15 mouse cellular contexts compared by ENCODE assay signal in genomic region chr1:152791269-152791668, GRCm38 (mm10). TPM values are rescaled to one million over a fixed set of nuclear protein-coding genes. Genes with fewer than 3 reads are reported as not detected.
DNase-seq lines count a peak whose midpoint lies in the region; ATAC-seq and TF ChIP-seq lines count a peak whose summit lies in the region.
"Had no signal": no experiment of that assay in that cellular context is flagged by ENCODE, and none has a peak within 500 bp of the region (broad histone marks: within the 10 kb centered on the region; RNA-seq: fewer than 3 reads in every experiment).

No protein-coding gene starts in this region.

- no peaks in the 10 kb centered on the region for H3K9me3 ChIP-seq in heart, postnatal 0 days (replicated peaks; ENCODE audit: control insufficient read depth, low read length)
- H3K9me3 ChIP-seq: liver, embryonic 12.5 days had no signal

- no peaks in the 10 kb centered on the region for H3K27me3 ChIP-seq in heart, postnatal 0 days (ENCODE audit: control insufficient read depth, insufficient read depth, low read length)
- H3K27me3 ChIP-seq: liver, embryonic 12.5 days had no signal

- TF ChIP-seq CTCF in heart, postnatal 0 days (IDR thresholded peaks at IDR 0.05; ENCODE audit: low read depth), result no peak

- no peak overlapping the region for H3K4me2 ChIP-seq in heart, postnatal 0 days (ENCODE audit: low read depth, low read length)

- no peak for DNase-seq in heart, postnatal 0 days (ENCODE audit: low spot score)
- no peak for DNase-seq in heart, postnatal 14 days
- peak; percentile 52 for DNase-seq in retina, postnatal 1 day
- DNase-seq in retina, embryonic 14.5 days (ENCODE audit: low spot score), result no peak
- DNase-seq in embryo, embryonic 11 days, result peak; percentile 47
- DNase-seq in left cerebral cortex, postnatal 25 days (ENCODE audit: low spot score in 2 of 2), result no peak
- no peak for DNase-seq in B cell, adult 2 months
- DNase-seq: cerebellum, adult 8-10 months; kidney, adult 18-20 months; right cerebral cortex, adult 18-20 months; thymus, postnatal 25 days had no signal

- H3K36me3 ChIP-seq in heart, postnatal 0 days (replicated peaks; ENCODE audit: control insufficient read depth, insufficient read depth, low read length), result no peaks in the 10 kb centered on the region
- H3K36me3 ChIP-seq: G1E; liver, embryonic 12.5 days had no signal

- H3K4me1 ChIP-seq in heart, postnatal 0 days (ENCODE audit: control insufficient read depth, insufficient read depth), result peaks cover 13% of the 10 kb centered on the region; the same call in 1 of the 2 replicates

- H3K27ac ChIP-seq in heart, postnatal 0 days (ENCODE audit: low read depth), result peak overlapping the region; percentile 58
- H3K27ac ChIP-seq: liver, embryonic 12.5 days had no signal

- intact Hi-C loops in heart, postnatal 14 days (cut with DNase I), result loop anchor here (2.0 kb wide), 1 partner anchor 112 kb away; the partner anchor contains the start of gene Smg7
- intact Hi-C loops in left cerebral cortex, postnatal 25 days (cut with DNase I), result loop anchor here (5.0 kb wide), 2 partner anchors 46 to 111 kb away; partner anchors contain the start of gene Smg7

- 32% methylated on average over 4 of the region's 4 CpGs for WGBS in heart, postnatal 0 days

- no peak for ATAC-seq in heart, postnatal 0 days (ENCODE audit: insufficient read depth, low read depth)
- ATAC-seq: liver, embryonic 12.5 days had no signal

- H3K4me3 ChIP-seq in heart, postnatal 0 days (ENCODE audit: low read depth, low read length), result no peak overlapping the region
- H3K4me3 ChIP-seq: liver, embryonic 12.5 days; megakaryocyte, embryonic 14.5 days had no signal

- no peak overlapping the region for H3K9ac ChIP-seq in heart, postnatal 0 days (replicated peaks; ENCODE audit: low read depth, low read length)
- H3K9ac ChIP-seq: liver, embryonic 12.5 days had no signal

- TF ChIP-seq EP300 in heart, postnatal 0 days (IDR thresholded peaks at IDR 0.05; ENCODE audit: low read depth), result no peak

RNA-seq across cellular contexts. Expression of gene Ncf2, which starts 8.7 kb away (rescaled TPM):
- 2.3 and 5.8 TPM in 2 replicates for total RNA-seq in heart, postnatal 0 days (2014; rRNA removed; ENCODE audit: low replicate concordance)
- 1.6 and 2.4 TPM in 2 replicates for polyA plus RNA-seq in heart, postnatal 0 days (2015; fragmentation: Nextera tagmentation; extraction: Ambion mirVana)
- 1 to 10 TPM; 3.9 to 5.1 TPM for total RNA-seq in heart, postnatal 14 days (2021)
- 1 to 10 TPM; 4.1 to 4.7 TPM for total RNA-seq in left cerebral cortex, postnatal 25 days (2021)

RNA-seq across cellular contexts. Expression of gene Arpc5, which starts 24.9 kb away (rescaled TPM):
- total RNA-seq in heart, postnatal 0 days (2014; rRNA removed; ENCODE audit: low replicate concordance), result 94.3 and 95.1 TPM in 2 replicates
- 136 and 152 TPM in 2 replicates for polyA plus RNA-seq in heart, postnatal 0 days (2015; fragmentation: Nextera tagmentation; extraction: Ambion mirVana)
- 10 to 100 TPM; 53.0 to 57.9 TPM for total RNA-seq in heart, postnatal 14 days (2021)
- total RNA-seq in left cerebral cortex, postnatal 25 days (2021), result 100 to 1,000 TPM; 101 to 107 TPM

RNA-seq across cellular contexts. Expression of gene Rgl1, which starts 25.1 kb away (rescaled TPM):
- total RNA-seq in heart, postnatal 0 days (2014; rRNA removed; ENCODE audit: low replicate concordance), result 38.9 and 48.1 TPM in 2 replicates
- polyA plus RNA-seq in heart, postnatal 0 days (2015; fragmentation: Nextera tagmentation; extraction: Ambion mirVana), result 36.7 and 41.6 TPM in 2 replicates
- total RNA-seq in heart, postnatal 14 days (2021), result 10 to 100 TPM; 51.7 to 51.8 TPM
- total RNA-seq in left cerebral cortex, postnatal 25 days (2021), result 100 to 1,000 TPM; 121 to 148 TPM

RNA-seq across cellular contexts. Expression of gene Apobec4, which starts 40.9 kb away (rescaled TPM):
- total RNA-seq in heart, postnatal 0 days (2014; rRNA removed; ENCODE audit: low replicate concordance), result not detected in 2 replicates
- polyA plus RNA-seq in heart, postnatal 0 days (2015; fragmentation: Nextera tagmentation; extraction: Ambion mirVana), result not detected in 2 replicates
- not detected for total RNA-seq in heart, postnatal 14 days (2021)
- not detected for total RNA-seq in left cerebral cortex, postnatal 25 days (2021)
- total RNA-seq: granulocyte monocyte progenitor cell, adult 5-6 weeks had no signal
- polyA plus RNA-seq: G1E; liver, embryonic 12.5 days had no signal

Comparison
In these comparisons a context has a peak if more than half of its experiments do, and no peak if none do; other contexts are left out.
1. DNase-seq: peak in retina, postnatal 1 day (single experiment) and embryo, embryonic 11 days (single experiment); none in heart, postnatal 0 days (single experiment), heart, postnatal 14 days (0 of 2), retina, embryonic 14.5 days (single experiment), left cerebral cortex, postnatal 25 days (0 of 2) and B cell, adult 2 months (0 of 2).